Mouse (Mus musculus) urinary bladder, postnatal 36 days (tissue): Measurements from ENCODE around the gene Ascl2.

ENCODE experiments used
- DNase-seq, 2 experiments: peaks; one replicate each; pipeline ENCODE4 v3.0.0; 2022; ENCODE audit warnings: low spot score in 2 of 2, mixed read lengths in 1 of 2

The Ascl2 gene

DNA sequence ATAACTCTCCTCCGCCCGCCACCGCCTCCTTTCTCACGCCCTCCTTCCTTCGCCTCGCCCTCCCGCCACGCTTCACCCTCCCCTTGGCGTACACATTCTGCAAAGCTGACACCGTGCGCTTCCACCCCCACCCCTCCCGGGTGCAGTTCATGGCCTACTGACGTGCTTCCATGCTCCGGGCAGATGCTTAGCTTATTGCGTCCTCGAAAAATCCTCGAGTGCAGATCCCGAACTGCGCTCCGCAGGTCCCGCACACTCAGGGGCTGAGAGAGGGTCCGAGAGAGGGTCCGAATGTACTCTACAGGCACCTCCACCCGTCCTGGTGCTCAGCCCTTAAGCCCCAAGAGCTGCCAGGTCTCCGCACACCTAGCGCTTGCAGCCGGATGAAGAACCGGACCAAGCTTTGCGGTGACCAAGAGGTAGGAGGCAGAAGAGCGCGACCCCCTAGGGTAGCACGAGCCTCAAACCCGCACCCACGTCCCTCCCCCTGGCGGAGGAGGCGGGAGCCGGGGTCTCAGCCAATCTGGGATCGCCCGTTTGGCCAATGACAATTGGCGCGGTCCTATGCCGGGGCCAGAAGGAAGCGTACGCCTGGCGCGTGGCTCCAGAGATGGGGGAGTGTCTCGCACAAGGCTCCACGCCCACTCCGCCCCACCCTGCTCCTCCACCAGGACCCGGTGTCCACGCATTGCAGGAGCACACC is at the start of gene Ascl2:
Ascl2 (minus strand) TSS at position 456 of the 703 bp plus-strand sequence.
- peak; percentile 20 to 43 for DNase-seq

DNA sequence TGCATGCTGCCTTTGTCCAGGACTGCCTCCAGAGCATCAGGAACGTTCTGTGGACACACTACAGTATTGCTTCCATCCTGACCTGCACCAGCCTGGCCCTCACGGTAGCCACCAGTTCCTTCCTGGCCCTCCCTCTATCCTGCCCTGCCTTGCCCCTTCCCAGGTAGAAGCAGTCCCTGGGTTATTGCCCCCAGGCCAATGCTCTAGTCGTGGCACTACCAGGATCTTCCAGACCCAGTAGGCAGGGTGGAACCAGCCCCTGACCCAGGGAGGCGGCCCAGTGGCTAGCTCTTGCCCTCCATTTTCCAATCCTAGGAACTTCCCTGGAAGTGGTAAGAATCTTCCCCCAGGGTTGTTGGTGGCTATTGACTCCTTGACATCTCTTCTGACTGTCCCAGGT is 48.1 kb upstream of the Ascl2 start:
- DNase-seq: no peak

DNA sequence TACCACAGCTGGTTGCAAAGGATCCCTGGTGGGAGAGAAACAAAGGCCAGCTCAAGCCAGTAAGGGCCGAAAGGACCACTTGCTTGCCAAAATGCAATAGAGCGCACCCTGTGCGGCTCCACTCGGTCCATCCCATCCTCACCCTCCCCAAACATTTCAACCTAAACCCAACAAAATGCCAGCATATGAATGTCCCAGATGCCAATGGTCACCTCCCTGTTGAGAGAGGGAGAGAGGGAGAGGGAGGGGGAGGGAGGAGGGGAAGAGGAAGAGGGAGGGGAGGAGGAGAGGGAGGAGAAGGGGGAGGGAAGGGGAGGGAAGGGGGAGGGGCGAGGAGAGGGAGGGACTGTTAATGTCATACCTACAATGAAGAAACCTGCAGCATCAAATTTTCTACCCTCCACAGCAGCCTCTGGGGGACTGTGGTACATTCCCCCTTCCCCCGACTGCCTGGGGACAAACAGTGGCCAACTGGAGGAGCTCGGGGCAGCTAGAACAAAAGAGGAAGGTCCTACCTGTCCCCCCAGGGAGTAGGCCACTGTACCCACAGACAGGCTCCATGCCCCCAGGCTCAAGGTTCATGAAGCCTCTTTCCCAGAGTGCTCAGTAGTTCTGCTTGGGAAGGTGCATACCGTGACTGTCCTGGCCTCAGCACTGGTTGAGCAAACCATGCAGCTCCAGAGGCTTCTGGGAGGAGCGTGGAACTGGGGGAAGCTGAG is 47.5 kb upstream of the Ascl2 start:
- no peak for DNase-seq

DNA sequence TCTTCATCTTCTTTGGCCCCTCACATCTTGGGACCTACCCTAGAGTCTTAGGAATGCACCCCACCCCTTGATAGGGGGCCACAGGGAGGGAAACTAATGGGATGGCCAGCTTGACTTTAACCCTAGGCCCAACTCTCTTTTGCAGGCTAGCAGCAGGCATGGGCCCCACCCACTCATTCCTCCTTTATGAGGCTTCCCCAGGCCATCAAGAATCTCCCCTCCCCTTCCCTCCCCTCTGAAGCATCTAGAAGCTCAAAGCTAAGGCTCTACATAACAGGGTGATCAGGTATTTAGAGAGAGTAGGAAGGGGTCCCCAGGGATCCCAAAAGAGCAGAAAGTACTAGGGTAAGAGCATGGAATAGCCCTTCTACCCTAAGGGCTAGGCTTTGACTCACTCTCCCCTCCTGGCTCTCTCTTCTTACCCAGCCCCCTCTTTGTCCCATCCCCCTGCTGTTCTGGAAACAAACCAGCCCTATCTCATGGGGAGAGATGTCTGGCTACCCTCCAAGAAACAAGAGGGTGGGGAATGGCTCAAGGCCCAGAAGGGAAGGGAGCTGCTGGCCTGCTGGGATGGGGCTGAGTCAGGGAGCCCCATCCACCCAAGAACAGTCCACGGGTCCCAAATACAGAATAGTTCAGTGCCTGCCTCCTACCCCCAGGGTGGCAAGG is 46.8 kb upstream of the Ascl2 start:
- peak; percentile 52 to 76 for DNase-seq

DNA sequence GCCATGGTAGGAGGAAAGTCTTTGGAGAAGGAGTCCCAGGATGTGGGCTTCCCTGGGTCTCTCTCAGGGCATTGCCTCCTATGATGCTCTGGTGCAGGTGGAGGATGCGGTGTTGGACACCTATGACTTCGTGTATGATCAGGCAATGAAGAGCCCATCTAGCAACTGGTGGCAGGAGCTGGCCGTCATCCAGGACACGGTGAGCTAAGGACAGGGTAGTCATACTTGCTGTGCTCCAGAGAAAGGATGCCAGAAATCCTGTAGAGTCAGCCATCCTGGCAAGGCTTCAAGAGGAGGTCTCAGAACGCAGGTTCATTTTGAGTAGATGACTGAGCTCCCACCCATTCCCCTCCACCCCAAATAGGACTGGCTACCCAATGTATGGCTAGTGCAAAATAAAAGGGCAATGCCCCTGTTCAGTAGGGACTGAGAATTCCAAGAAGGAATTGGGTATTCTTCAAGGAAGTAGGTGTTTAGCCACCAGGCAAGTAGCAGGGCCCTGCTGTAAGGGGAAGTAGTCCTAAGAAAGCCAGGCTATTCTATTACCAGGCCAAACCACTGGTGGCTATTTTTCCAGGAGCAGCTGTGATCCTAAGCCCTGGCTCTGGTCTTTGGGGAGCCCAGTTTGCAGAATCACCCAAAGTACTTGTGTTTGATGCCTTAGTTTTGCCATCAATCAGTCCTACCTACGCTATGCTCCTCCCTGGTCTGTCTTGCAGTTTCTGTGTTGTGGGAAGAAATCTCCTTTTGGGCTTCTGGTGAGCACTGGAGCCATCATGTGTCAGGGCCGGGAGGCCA is 46.0 kb upstream of the Ascl2 start:
- DNase-seq: no peak

DNA sequence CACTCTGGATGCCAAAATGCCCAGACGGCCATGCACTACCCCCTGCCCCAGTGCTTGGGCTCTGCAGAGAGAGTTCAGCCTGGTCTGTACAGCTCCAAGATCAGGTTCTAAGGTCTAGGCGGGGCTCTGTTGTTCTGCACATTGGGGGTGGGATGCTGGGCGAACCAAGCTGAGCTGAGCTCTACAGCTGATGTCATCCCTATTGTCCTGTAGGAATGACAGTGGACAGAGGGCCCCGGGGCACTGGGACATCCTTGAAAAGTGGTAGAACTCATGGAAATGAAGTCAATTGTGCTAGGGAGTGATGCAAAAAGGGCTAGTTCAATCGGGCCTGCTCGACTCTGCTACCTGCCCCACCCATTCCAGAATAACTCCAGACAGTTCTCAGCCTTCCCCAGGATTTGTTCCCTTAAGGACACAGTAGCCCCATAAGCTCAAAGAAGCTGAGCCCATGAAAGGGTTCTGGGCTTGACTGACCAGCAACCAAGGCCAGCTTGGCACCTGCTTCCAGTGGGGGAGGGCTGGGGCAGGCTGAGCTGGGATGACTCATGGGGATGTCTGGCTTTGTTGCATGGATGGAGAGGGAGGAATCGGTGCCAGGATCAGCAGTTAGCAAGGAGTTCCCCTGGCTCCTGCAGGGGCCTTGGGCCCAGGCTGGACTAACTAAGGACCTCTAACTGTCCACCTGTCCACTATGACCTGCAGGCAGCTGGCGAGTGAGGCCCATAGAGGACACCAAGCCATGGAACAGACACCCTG is 44.5 kb upstream of the Ascl2 start:
- DNase-seq: peak; percentile 59 to 84

DNA sequence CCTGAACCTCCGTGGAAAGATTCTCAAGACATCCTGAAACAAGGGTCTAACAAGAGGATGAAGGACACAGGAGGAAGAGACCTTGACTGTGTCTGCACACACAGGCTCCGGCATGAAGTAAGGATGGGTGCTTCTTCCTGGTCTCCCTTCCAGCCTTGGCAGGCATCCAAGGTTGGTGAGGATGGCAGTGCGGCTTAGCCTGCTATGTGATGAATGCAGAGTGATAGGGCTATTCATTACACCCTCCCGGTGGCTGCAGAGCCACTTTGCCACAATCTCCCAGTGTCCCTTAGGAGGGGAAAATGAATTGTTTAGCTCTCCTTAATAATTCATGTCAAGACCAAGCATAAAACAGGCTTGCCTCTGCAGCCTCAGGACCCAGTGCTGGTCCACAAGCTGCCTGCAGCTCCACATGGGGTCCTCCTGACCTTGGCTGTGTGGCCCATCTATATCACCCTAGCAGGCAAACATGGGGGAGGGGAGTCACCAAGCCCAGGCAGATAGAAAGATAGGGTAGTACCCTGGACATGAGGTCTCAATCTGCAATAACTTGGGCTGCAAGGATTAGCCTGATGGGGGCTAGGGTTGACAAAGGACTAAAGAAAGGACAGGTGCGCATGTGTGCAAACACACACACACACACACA is 43.3 kb upstream of the Ascl2 start:
- no peak for DNase-seq

DNA sequence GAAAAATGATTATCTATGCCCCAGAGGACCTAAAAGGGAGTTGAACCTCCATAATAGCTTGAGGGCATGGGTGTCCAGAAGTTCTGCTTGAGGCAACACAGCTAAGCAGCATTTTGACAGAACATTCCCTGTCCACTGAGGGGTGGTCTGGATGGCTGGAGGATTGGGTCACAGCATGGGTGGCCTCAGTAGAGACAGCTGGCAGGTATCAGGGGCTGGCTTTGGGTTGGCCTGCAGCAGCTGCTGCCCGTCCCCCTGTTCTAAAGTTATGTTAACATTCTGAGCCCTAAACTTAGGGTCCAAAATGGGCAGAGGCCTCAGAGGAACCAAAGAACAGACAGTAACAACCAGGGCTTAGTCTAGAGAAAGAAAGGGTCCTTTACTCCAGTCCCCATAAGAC is 42.2 kb upstream of the Ascl2 start:
- DNase-seq: no peak

DNA sequence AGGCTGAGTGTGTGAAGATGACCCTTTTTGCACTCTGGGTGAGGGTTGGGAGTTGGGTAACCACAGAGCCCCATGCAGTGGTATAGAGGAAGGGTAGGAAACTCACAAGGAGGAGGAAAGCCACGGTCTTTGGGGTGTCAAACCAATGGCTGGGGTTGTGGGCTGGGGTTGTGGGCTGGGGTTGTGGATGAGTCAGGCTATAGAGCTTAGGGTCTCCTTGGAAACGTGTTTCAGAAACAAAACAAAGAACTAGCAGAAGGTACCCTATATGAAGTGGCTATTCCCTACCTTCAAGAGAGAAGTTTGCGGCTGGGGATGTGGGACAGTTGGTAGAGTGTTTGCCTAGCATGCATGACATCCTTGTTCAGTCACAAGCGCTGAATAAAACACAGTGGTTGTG is 40.9 kb upstream of the Ascl2 start:
- no peak for DNase-seq

DNA sequence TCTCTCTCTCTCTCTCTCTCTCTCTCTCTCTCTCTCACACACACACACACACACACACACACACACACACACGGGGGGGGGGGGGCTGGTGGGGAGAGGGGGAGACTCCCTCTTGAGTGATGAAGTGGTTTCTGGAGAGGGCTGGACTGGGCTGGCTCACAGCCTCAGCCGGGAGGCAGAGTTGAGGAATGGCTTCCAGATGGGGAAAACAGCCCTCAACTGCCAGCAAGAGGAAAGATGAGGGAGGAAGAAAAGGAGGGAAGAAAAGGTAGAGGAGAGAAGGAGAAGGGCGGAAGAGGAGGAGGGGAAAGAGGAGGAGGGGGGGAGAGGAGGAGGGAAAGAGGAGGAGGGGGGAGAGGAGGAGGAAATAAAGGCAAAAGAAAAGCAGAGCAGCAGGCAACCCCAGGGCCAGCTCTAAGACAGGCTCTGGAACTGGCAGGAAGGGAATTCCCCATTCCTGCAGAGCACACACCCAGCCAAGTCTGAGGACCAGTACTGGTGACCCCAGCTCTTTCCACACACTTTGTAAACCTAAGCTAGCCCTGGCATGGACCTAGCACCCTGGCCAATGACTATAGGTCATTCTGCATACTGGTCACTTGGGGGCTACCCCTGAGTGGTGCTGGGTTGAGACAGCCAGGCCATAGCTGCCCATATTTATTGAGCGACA is 40.1 kb upstream of the Ascl2 start:
- peak in 1 of 2 experiments; percentile 41 for DNase-seq

DNA sequence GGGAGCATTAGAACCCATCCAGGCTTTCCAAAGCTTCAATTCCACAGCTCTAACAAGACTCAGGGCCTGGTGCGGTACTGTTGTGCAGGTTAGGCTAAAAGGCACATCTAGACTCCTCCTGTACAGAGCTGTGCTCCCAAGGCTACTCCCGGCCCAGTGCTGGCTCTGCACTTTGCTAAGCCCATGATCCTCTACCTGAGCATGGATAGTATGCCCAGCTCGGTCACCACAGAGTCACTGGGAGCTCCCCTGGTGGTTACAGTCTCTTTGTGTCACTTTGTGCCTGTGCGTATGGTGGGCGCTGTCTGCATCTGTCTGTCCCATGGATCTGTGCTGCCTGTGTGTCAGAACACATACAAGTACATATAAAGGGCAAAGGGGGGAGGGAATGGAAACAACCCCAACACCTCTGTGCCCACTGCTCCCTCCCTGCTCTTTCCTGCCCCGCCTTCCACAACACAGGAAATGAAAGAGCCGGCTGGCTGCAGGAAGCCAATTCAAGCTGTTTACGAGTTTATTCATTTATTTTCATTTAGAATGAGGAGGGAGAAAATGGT is 39.4 kb upstream of the Ascl2 start:
- peak in 1 of 2 experiments; percentile 48 for DNase-seq

DNA sequence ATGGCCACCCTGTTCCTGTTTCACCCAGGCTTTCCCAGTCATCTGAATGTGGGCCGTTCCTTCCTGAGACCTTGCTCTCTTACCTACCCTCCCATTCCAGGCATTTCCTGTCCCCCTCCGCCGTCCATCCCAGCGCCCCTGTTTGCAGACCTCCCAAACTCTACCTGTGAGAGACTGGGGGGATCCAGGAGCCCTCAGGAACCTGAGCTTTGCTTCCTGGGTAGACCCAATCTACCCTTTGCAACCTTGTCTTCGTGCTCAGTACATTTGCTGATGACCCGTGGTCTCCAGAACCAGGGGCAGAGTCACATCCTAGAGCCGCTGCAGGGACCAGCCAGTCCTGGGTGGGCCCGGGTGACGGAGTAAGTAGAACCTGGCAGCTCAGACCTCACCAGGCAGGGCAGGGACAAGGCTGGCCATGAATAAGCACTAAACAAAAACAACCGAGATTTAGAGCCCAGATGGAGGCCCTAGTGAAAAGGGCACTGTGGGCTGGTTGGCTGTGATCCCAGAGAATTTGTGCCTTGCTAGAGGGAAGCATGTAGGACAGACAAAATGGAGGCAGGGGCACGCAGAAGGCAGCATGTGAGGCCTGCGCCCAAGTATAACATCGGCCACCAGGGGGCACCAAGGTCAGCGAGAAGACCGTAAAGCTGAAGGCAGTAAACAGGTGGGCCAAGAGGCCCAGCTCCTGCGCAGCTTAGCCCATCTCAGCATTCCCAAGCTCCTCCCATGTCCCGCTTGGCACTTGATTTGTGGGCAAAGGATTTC is 38.7 kb upstream of the Ascl2 start:
- DNase-seq: peak; percentile 88 to 90

DNA sequence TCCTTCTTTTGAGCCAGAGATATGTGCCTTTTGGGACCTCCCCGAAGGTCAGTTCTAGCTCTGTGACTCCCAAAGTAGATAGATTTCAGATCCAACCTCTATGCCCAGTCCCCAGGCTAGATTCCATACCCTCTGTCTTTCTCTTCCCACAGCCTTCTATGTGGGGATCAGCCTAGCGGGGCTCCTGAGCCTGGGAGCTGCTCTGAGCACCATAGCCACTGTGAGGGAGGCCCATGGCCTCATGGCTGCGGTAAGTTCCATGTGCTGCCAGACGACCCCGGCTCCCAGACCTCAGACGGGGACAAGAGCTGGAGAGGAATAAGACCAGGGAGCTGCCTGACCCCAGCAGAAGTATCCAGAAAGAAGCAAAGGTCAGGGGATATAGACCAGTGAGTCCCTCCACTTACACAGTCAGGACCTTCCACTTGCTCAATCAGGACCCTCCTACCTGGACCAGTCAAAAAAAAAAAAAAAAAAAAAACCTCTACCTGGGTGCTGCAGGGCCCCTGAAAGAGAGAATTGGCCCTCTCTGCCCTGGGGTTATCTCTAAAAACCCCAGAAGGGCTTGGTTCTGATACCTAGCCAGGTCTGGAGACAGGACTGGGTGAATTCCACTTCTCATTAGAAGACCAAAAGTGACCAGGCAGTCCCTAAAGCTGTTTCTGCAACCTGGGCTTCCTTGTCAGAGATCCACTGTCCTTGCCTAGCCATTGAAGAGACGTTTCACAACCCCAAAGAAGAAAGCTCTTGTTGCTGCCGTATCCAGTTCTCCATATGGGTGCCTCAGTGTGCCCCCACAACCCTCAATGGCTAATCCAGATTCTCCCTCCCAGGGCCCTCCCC is 37.9 kb upstream of the Ascl2 start:
- DNase-seq: no peak

DNA sequence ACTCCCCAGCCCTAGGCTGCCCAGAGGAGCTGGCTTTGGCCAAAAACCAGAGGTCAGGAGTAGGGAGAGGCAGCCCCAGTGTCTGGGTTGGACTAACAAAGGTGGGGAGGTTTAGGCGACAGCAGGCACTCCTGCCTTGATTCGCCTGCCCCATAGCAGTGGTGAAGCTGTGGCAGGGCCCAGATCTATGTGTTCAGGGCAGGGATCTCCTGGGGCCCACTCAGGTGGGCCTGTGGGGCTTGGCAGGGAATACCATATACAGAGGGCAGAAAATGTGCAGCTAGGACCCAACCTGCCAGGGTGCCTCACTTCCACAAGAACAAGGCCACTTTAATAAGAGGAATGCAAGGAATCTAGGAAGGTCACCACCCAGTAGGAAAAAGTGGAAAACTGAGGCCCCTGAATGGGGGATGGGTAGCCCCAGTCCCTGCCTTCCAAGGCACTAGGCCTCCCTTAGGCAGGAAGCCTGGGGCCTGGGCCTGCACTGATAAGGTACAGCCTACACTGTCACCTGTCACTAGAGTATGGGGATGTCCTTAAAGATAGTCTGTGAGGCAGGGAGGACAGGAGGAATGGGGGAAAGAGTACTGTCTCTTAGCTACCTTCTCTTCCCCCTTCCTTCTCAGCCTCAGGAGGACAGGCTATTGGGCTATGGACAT is 37.2 kb upstream of the Ascl2 start:
- no peak for DNase-seq

DNA sequence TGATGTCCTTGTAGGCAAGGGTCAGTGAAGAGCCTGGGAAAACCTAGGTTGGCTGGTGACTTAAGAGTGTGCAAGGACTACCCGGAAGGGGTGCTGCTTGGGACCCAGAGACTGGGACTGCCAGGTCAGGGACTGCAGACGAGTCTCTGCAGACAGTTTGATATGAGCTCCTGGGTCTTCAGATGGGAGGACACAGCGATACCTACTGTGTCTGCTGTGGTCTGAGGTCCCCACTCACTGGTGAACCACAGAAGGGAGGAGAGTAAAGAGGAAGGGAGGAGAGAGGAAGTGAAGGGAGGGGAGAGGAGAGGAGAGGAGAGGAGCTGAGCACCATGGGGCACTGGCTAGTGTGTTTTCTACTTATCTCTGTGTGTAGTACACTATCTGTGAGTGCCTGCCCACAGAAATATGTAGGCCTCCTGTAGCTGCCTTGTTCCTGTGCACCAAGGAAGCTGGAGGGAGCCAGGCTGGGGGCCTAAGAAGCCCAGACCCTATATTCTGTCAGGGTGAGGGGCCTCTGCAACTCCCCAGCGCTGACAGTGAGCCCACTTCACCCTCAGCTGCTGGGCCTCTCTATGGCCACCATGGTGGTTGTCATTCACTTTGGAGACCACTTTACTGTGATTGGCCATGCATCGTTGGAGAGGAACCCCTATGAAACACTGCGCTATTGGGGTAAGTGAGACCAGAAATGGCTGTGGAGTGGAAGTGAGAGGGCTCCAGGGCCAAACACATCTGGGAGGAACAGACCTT is 36.5 kb upstream of the Ascl2 start:
- DNase-seq: no peak

DNA sequence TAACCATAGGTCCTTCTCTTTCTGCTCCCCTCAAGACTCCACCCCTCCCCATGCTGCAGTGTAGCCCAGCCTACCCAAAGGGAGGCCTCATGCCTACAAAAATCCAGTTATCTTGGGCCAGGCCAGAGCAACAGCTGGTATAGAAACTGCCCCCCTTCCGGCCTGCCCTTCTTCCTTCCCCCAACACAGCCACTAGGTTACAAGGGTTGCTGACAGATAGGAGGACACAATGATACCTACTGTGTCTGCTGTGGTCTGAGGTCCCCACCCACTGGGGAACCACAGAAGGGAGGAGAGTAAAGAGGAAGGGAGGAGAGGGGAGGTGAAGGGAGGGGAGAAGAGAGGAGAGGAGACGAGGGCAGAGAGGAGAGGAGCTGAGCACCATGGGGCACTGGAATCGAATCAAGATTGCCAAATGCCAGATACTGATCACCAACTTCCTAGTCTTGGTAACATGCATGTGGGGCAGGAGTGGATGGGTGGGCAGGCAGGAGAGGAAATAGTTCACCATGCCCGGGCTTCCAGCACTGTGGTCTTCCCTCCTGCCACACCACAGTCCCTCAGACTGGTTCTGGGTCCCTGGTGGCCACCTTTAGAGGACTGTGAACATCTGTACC is 35.8 kb upstream of the Ascl2 start, which contains the start of gene Tspan32:
Tspan32 (plus strand) TSS at position 320 of the 617 bp plus-strand sequence.
- DNase-seq: no peak
